Mouse (Mus musculus) frontal cortex, postnatal 10 days (tissue): ENCODE results near the gene Serpinb9.
"Not testable (repeated sequence)": the region's sequence is repeated elsewhere in the genome, so short reads cannot be mapped to it uniquely, and the experiment has no call there.

Source experiments
- DNase-seq, 2 experiments: peaks; one replicate each; pipeline ENCODE4 v3.0.0; 2022; ENCODE audit warnings: low spot score in 2 of 2, mixed read lengths in 1 of 2

Gene Serpinb9

GRCm38 (mm10) chr13:33003523-33004413 is 718 bp downstream of the Serpinb9 start:
- DNase-seq = no peak

DNA sequence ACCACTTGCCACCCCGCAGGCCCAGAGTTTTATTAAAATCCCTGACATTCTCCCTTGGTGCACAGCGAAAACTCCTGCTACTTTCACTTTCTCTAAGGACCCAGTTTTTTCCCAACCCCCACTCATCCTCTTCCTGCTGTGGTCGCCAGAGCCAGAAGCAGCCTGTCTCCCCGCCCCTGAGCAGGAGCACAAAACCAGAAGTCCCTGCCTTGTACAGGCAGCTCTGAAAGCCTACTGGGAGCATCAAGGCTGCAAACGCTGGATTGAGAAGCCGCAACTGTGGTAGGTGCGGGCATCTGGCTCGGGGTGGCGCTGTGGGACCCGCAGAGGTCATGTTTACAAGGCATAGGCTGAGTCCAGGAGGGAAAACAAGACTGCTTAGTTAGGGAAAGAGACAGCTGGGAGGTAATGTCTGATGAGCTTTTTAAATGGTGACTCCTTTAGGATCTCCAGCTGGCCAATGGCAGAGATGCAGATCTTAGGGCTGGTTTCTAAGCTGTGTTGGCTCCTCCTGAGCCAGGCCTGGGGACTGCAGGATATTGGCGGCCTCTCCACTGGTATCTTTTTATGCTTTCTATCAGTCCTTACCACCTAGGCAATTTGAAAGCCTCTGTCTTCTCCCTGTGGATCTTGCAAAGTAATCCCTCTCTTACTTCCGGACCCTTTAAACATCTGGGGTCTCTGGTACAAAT is 1.5 kb downstream of the Serpinb9 start:
- peak; percentile 71 to 77 for DNase-seq

GRCm38 (mm10) chr13:33005501-33006075 is 2.5 kb downstream of the Serpinb9 start:
- DNase-seq = no peak

DNA sequence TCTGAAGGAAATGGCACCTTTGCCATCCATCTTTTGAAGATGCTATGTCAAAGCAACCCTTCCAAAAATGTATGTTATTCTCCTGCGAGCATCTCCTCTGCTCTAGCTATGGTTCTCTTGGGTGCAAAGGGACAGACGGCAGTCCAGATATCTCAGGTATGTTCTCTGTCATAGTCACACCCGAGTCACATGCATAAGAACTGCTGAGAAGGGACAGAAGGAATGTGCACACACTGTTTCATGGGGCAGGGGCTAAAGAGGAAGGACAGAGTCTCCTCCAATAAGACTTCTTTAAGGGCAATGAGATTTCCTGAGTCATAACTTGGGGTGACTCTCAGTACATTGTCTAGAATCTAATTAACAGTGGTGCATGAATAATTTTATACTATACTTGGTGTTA is 3.5 kb downstream of the Serpinb9 start:
- no peak for DNase-seq

DNA sequence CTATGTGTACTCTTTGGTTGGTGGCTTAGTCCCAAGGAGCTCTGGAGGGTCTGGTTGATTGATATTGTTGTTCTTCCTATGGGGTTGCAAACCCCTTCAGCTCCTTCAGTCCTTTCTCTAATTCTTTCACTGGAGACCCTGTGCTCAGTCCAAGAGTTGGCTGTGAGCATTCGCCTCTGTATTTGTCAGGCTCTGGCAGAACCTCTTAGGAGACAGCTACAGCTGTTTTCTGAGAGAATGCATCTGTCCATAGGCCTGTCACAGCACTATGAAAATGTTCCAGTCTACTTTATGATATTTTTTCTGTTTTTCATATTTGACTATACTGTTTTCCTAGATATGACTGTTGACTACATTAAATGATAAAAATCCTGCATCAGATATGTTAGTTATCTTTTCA is 9.3 kb downstream of the Serpinb9 start:
- no peak for DNase-seq

GRCm38 (mm10) chr13:33013271-33013670 is 10.2 kb downstream of the Serpinb9 start:
- DNase-seq = no peak

DNA sequence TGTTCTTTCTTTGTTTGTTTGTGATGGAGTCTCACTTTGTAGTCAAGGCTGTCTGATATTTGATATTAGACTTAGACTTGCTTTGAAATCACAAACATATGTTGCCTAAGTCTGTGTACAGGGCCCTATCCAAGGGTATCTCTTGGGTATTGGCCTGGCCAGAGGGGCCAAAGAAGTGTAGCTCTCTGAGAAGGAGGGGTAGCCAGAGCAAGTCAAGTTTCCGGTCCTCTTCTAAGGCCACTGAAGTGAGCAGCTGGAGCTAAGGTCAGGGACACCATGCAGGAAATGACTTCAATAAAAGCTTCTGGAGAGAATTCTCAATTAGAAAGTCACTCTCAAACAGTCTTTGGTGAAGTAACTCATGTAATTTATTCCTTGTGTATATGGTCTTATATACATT is 19.3 kb downstream of the Serpinb9 start:
- DNase-seq = no peak

DNA sequence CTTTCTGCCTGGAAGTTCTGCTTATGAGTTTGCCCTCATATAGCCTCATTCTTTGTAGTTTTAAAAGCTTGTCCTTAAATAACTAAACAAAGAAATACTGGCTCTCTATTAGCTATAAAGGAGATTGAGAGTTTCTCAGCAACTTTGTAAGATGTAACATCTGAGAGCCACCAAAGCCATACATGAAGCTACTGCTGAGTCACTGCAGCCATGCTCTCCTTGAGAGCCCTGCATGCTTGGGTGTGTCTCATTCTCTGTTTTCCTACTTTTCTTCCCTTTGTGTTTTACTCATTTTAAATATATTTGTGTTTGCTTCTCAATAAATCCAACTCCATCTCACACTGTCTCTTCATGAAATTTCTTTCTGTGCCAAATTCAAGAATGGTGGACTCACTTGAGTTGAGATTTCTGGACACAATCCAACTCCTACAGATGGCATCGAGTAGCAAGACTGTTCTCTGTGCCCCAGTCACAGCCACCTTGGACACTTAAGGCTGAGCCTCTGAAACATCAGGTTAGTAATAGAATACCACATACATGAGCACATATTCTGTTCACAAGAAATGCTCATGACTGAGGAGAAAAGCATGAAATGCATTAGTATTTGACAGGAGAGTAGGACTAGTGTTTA is 23.5 kb downstream of the Serpinb9 start:
- DNase-seq = no peak

DNA sequence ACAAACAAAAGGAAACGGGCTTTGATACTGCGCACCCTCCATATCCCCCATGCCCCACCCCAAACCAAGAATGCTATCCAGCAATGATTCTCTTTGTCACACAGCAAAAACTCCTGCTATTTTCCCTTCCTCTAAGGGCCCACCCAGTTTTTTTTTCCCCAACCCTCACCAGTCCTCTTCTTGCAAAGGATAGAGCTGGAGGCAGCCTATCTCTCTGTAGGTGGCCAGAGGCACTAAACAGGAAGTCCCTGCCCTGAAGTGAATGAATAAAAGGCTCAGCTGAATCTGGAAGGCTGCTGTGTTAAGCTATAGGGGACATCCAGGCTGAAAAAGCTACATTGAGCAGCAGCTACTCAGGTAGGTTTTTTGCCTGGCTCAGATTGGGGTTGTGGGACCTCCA is 24.2 kb downstream of the Serpinb9 start, which contains the start of gene Serpinb9b:
Gene Serpinb9b (plus strand): TSS at position 173 of the 400 bp plus-strand sequence.
- no peak for DNase-seq

- DNase-seq = no peak
These were observed 25.1 kb downstream of the Serpinb9 start for GRCm38 (mm10) chr13:33028146-33028545.

DNA sequence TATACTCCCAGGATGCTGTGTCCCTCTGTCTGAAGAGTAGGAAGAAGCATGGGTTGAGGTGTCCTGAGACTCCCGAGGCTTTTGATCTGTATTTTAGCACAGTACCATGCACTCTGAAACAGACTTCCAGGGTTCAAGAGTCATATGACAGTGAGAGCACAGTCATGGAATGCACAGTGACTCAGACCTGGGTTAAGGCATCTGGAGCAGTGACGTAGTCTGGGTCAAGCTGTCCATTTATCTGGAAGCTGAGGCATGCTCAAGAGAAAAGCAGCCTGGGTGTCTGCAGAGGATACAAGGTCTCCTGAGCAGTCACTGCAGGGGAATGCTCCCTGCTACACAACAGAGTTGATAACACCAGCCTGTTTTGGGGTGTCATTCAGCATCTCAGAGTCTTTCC is 25.5 kb downstream of the Serpinb9 start:
- no peak for DNase-seq

DNA sequence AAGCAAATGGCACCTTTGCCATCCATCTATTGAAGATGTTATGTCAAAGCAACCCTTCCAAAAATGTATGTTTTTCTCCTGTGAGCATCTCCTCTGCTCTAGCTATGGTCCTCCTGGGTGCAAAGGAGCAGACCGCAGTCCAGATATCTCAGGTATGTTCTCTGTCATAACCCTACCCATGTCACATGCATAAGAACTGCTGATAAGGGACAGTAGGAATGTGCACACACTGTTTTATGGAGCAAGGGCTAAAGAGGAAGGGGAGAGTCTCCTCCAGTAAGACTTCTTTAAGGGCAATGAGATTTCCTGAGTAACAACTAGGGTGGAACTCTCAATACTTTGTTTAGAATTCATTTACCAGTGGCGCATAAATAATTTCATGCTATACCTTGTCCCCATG is 26.4 kb downstream of the Serpinb9 start:
- DNase-seq = not testable (repeated sequence)

DNA sequence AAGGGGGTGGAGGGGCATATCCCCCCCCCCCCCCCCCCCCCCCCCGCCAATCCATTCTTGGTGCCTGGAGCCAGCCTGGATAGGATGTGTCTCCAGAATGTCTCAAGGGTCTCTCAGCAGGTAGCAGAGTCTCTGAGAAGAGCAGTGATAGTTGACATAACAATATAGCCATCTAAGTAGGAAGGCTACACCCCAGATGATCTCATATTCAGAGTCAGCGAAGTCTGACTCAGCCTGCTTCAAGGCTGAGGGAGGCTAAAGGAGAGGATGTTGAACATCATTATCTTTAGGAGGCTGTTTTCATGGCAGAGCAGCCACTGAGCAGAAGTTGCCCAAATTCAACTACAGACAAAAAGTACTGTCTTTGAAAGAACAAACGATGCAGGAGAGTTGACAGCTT is 27.2 kb downstream of the Serpinb9 start:
- no peak for DNase-seq

GRCm38 (mm10) chr13:33035506-33035905 is 32.5 kb downstream of the Serpinb9 start:
- DNase-seq = no peak

GRCm38 (mm10) chr13:33043542-33043941 is 40.5 kb downstream of the Serpinb9 start:
- DNase-seq = no peak

- no peak for DNase-seq
These were observed 44.2 kb downstream of the Serpinb9 start for GRCm38 (mm10) chr13:33047234-33047633.

- no peak for DNase-seq
These were observed 45.1 kb downstream of the Serpinb9 start for GRCm38 (mm10) chr13:33048187-33048586.

- DNase-seq = no peak
These were observed 48.6 kb downstream of the Serpinb9 start for GRCm38 (mm10) chr13:33051697-33052096.

DNA sequence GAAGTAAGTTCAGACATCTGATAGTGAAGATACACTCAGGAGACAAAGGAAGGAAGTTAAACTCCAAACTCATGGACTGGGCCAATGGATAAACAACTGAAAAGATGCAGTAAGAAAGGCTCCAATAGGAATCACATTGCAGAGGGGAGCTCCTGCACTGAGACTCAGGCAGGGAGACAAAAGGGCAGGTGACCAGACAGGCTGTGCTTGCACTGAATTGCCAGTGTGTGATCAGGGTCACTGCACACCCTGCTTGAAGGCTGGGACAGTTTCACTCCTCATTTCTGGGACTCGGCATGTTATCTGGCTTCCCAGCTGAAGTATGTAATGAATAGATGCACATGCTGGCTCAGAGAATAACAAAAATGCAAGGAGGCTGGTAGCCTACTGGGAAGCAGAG is 60.0 kb downstream of the Serpinb9 start:
- no peak for DNase-seq
